Mouse (Mus musculus) brain, embryonic 14.5 days (tissue): ENCODE data around the gene Msto1.

Experiments used
- CTCF ChIP-seq: fragments of 200-500 bp; IDR thresholded peaks from 2 replicates; pipeline ENCODE4 v1.5.1; 2012; ENCODE audit warnings: inconsistent platforms, mild to moderate bottlenecking, moderate library complexity, borderline replicate concordance; ENCODE audit not compliant: insufficient read depth, insufficient read length; ENCODE audit errors: extremely low read depth
- POLR2A ChIP-seq: fragments of 200-500 bp; IDR thresholded peaks from 2 replicates; pipeline ENCODE4 v1.6.1; 2012; ENCODE audit warnings: mild to moderate bottlenecking, inconsistent platforms, borderline replicate concordance; ENCODE audit not compliant: poor library complexity, insufficient read depth, insufficient read length, severe bottlenecking; ENCODE audit errors: extremely low read depth

- TF ChIP-seq POLR2A (no peak), CTCF (no peak)
These were observed 7.6 kb upstream of the Msto1 start for GRCm38 (mm10) chr3:88921411-88921810.
